Mouse (Mus musculus) heart, adult 8-10 months (tissue): ENCODE data around the gene Gtpbp2. TPM values are rescaled to one million over a fixed set of nuclear protein-coding genes. Genes with fewer than 3 reads are reported as not detected.

Experiments
- DNase-seq: peaks from one replicate; pipeline ENCODE4 v3.0.0; 2022; ENCODE audit warnings: low spot score
- total RNA-seq, 4 experiments: library from RNA; stranded (reverse); gene quantifications; 2 replicates each; pipeline ENCODE4 v1.2.4; 2022

The Gtpbp2 gene
- 10 to 100 TPM; 55.8 to 74.5 (median 59.0) TPM for total RNA-seq

DNA sequence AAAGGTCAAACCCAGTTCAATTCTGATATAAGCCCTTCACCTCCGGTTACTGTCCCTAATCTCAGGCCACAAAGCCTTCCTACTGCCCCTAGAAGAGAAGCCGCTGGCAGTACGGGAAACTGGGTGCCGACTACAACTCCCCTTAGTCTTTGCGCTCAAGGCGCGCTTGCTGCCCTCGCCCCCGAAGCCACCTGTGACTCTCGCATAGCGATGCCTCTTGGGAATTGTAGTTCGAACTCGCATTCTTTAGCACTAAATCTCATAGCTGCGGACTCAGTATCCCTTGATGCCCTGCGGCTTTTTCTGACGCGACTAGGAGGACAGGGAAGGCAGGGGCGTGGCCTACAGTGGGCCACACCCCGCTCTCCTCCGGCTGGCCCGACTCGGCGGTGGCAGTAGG, at the start of gene Gtpbp2:
TSS of gene Gtpbp2 (plus strand) at position 347 of the 400 bp plus-strand sequence.
- peak; percentile 99 for DNase-seq

DNA sequence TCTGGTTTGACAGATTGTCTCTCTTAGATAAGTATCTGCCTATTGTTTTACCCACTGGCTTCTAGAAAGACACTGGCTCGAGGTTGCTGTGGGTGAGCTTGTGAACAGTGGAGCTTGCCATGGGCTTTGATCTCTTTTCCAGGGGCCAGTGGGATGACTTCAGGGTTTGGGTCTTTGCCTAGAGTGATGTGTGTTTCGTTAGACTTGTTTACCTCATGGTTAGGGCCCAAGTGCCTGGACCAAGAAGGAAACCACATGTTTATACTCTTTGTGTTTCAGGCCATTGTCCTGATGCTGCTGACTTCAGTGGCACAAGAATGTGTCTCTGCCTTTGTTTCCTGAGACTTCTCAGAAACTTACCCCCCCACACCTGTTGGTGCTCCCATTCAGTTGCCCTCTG, 45.3 kb upstream of the Gtpbp2 start:
- peak; percentile 41 for DNase-seq

DNA sequence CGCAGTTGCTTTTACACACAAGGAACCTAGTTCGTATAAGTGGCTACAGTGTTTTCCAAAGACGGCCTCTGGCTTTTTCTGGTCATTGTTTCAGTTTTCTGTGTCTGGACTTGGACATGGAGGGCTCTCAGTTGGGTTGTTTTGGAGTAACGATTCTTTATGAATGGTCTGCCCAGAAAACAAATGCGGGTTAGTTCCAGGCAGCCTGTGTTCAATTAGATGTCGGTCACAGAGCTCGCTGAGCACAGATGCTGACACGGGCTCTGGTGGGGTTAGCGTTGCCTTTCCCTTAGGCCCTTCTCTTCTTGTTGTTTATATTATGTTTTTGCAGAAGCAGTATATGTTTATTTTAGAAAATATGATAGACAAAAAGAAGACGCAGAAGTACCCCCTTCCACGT, 44.7 kb upstream of the Gtpbp2 start:
- DNase-seq = no peak

DNA sequence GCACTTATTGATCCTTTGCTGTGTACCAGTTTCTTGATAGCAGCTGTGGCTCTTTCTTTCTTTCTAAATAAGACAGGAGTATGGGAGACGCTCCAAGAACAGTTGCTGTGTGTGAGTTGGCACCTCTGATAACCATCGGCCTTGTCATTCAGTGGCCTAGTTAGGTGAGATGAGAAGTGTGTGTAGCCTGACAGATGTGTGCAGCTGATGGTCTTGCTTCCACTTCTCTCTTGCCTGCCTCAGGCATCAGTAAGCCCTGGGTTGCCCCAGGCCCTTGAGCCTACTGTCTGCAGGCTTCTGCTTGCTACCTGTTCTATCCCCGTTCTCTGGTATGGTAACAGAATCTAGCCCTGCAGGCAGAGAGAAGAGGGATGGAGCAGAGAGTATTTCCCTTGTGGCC, 44.0 kb upstream of the Gtpbp2 start:
- no peak for DNase-seq

DNA sequence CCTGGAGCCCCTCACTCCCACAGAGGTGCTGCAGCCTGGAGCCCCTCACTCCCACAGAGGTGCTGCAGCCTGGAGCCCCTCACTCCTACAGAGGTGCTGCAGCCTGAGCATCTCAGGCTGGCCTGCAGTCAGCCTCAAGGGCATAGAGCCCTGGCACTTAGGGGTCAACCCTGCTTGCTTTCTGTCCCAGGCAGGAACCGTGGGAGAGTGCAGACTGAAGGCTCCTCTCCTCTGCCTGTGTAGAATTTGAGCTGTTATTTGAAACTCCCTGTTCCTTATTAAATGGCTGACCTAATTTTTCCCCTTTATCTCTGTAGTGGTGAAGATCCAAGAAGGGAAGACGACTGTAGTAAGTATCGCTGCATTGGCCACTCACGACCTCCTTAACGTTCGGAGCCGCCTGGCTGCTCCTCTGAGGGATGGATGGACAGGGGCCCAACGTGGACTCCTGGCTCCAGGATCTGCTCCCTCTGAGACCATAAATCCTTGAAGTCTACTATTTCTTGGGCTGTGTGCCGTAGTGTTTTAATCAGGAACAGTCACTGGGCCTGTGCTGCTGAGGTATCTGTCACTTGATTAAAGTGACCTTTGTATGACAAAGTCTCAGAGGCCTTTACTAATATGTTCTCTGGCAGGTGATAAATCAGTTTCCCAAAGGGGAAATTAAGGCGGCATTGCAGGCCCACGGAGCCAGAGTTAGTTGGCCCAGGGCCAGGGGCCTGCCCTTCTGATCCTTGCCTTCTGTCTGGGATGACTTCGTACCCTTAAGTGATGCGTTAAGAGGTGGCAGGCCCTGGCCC, 43.0 kb upstream of the Gtpbp2 start:
- DNase-seq = no peak

DNA sequence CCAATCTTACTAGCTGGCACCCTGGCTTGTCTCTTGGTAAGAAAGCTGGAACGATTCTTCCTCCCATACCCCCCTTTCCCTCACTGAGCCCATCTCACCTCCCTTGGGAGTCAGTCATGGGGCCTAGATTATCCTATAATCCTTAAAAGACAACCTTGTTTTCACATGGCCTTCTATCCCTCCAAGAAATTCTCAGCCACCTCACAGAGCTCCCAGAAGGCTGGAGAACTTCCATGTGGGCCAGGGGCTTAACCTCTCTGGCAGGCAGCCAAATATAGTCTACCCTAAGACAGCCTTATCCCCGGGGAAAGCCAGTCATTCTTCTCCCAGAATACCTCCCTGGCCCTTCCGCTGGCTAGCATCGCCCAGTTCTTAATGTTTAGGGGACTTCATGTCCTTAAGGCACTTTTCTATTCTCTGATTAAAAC, 42.4 kb upstream of the Gtpbp2 start:
- DNase-seq = no peak

DNA sequence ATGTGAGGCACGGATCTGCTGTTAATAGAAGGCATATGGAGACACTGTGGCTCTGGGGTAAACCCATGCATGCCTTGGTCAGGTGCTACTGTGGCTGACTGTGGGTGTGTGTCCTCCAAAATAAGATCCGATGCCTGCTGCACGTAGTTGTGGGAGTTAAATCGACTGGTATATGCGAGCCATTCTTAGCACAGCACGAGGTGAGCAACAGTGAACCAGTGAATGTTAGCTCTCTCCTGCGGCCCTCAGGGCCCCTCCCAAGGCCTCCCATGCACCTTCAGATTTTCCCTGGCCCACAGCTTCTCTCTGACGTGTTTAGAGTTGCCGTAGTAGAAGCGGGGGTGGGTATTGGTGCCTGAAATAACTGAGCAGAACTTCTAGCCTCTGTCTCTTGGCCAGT, 41.2 kb upstream of the Gtpbp2 start:
- DNase-seq = no peak

DNA sequence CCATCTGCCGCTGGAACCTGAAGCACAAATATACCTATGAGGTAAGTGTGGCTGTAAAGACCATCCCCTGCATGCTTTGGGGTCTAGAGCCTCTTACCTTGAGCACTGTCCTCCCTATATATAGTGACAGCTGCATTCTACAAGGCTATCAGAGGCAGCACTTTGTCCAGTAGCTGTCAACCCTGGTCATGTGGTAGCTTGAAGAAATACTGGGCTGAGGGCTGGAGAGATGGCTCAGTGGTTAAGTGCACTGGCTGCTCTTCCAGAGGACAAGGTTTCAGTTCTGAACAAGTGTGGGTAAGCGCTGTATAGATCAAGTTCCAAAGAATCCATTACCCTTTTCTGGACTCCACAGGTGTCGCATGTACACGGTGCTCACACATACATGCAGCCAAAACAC, 38.0 kb upstream of the Gtpbp2 start:
- no peak for DNase-seq

DNA sequence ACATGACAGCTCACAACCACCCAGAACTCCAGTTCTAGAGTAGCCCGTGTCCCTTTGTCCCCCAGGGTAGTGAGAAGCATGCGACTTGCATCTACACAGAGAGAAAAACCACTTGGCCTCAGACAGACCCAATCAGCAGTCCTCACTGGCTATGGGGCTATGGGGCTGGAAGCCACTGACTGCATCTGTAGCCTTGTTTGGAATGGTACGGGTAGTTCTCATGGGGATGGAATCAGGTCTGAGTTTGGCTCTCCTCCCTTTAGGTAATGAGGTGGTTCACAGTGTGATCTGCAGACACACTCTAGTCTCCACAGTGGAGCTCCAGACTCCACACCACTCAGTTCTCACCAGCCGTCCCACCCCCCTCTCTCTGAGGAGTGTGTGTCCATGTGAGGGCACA, 37.5 kb upstream of the Gtpbp2 start:
- peak; percentile 33 for DNase-seq

DNA sequence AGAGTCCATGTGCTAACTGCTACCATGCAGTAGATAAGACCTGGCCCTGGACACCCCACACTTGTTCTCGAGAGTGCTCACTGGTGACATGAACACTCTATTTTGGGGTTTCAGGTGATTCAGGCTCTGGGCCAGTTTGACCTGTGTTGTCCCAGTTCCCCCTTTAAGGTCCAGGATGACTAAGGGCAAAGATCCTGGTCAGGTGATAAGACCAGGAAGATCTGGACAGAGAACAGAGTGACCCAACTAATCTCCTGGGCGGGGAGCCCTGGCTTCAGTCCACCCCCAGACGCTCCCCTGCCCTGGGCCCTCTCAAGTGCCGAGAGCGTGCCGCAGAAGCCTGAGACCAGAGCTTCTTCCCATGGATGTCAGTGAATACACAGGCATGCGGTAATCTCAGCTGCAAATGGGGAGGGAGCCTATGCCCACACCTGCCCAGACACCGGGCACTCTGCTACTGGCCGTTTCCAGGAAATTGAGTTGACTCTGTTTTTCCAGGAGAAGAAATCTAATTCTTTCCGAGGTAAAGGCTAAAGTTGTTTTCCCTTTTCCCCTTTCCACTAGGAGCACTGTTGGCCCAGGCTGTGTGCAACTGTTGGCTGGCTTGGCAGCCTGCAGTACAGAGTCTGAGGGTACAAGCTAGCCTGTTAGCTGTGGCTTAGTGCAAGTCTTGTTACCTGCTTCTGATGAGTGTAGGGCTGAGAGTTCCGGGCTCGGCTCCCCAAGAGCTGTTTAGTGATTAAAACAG, 36.7 kb upstream of the Gtpbp2 start:
- DNase-seq = peak; percentile 75

DNA sequence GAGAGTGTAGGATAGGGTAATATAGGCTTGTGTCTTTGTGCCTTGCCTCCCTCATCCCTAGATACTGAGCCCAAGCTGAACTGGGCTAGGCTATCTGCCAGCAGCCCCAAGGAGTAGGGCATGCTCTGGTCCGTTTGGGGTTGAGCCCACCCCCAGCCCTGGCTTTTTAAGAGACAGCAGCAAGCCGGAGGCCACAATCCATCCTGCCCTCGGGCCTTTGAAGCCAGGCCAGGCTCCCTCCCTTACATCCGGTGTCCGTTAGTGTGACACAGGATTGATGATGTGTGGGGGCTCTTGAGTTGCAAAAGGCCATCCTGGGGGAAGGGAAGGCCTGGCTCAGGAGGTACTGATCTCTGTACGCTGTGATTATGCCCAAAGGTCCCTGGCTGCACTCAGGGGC, 34.2 kb upstream of the Gtpbp2 start:
- no peak for DNase-seq

DNA sequence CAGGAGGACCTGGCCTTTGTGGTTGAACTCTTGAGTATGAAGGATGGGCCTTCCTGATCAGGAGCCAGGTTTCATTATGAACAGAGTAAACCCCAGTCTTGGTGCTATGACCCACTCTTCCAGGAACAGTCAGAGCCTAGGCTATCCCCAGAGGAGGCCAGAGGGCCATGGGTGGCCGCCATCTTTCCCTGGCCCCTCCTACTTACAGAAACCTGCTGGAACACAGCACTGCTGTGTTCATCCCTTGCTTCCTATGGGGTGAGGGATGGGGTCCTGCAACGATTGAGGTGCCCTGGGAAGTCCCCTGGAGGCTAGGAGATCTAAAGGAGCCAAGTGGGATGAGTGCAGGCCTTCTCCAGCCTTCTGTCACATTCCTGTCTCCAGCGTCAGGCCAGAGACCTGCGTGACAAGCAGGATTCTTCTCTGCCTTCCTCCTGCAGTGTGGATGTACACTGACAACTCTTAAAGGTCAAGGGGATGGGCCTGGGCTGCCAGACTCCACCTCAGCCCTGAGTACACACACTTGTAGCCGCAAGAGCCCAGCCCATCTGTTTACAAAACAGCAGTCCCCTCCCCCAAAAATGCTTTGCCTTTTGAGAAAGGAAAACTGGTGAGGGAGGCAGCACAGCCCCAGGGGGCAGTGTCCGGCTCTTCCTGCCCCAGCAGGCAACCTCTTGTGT, 32.9 kb upstream of the Gtpbp2 start:
- DNase-seq = no peak

DNA sequence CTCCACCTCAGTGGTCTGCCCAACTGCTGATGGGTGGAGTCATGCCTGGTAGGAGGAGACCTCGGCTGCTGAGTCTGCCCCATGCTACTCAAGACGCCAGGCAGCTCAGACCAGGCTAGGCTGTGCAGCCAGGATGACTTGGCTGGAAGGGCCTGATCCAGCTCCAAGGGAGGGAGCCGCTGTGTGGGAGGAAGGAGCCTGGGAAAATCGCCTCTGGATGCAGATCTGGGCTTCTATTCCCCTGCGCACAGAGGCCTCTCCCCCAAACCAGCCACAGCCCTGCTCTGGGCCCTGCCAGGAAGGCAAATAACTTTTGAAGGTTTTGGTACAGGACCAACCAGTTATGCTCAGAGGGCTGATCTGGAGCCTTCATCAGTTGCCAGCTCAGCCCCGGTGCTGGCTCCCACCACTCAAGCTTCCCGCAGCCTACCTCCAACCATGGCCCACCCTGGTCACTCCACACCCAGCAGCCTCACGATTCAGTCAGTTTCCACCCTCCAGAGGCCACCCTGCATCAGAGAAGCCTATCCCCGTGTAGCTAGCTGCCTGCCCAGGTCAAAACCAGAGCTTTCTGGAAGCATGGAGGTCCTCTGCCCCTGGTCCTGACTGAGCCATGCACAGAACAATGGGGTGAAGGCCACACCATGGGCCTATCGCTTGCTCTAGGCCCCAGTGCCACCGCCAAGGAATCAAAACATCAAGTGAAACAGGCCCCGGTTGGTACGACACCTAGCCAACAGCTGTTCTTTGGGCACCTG, 30.9 kb upstream of the Gtpbp2 start:
- DNase-seq = peak; percentile 71

DNA sequence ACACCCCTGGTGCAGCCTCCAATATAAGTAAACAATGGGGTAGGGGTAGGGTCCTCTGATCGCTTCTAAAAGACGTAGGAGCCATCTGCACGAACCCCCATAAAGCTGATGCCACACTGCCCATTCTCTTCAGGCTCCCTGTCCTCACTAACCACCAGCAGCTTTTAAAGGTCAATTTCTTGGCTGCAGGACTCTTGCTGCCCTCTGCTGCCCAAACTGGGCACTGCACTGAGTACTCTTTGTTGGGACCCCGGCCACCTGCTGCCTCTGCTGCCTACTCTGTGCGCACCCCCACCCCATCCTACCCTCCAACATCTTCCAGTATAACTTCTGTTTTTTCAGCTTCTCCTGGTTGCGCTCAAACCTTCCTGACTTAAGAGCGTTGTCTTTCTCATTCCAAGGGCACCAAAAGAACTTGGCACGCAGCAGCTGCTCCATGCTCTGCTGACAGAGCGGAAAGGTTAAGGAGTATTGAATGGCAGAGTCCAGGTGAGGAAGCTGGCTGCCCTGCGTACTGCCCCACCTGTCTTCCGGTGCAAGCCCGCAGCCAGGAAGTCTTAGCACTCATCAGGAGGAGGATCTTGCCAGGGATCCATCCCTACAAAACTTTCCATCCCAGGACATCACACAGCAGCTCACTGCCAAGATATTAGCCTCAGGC, 28.6 kb upstream of the Gtpbp2 start:
- peak; percentile 75 for DNase-seq

DNA sequence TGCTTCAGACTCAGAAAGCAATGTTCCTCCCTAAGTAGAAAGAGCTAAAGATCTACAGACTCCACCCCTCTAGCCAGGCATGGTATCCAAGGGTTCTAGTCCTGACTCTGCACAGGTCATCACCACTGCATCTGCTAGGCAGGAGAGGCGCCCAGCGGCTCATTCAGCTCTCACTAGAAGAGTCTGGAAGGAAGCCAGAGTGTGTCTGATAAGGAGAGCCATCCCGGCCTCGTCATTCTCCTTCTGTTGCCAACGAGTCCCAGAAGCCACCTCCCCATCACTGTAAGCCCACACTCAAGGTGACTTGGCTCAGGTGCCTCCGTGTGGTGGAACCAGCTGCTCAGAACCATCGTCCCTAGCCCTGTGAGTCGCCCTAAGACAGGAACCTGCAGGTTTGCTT, 28.0 kb upstream of the Gtpbp2 start:
- no peak for DNase-seq

DNA sequence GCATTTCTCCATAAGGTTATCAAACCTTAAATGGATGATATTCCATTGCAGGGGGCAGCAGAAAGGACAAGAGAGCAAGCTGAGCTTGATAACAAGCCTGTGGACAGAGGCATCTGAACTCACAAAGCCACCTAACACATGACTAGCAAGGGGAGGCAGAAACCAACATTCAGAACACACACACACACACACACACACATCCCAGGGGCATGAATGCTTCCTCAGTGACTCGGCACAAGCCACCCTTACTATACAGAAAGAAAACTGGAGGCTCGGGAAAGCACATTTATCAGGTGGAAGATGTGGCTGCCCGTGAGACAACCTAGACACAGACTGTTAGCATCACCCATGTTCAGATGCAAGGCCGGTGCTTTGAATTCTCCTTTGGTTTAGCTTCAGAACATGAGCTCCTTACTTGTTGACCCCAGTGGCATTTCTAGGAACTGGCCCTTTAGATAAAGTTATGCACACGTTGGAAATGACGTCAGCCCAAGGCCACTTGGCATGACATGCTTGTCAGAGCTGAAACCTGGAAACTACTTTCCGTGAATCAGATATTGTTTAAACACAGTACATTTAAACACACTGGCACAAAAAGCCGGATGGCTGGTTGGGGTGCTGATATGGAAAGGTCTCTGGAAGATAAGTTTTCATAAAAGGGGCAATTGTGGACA, 22.1 kb upstream of the Gtpbp2 start:
- DNase-seq = no peak

DNA sequence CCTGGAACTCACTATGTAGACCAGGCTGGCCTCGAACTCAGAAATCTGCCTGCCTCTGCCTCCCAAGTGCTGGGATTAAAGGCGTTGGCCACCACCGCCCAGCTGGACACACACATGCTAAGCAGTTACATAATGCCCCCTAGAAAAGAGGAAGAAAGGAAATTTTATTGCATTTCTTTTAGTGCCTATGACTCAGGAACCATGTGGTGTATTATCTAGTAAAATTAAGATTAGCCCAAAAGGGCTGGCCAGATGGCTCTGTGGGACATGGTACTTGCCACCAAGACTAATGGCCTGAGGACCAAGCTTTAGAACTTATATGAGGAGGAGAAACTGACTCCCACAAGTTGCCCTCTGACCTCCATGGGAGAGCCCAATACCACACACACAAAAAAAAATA, 21.0 kb upstream of the Gtpbp2 start:
- no peak for DNase-seq

DNA sequence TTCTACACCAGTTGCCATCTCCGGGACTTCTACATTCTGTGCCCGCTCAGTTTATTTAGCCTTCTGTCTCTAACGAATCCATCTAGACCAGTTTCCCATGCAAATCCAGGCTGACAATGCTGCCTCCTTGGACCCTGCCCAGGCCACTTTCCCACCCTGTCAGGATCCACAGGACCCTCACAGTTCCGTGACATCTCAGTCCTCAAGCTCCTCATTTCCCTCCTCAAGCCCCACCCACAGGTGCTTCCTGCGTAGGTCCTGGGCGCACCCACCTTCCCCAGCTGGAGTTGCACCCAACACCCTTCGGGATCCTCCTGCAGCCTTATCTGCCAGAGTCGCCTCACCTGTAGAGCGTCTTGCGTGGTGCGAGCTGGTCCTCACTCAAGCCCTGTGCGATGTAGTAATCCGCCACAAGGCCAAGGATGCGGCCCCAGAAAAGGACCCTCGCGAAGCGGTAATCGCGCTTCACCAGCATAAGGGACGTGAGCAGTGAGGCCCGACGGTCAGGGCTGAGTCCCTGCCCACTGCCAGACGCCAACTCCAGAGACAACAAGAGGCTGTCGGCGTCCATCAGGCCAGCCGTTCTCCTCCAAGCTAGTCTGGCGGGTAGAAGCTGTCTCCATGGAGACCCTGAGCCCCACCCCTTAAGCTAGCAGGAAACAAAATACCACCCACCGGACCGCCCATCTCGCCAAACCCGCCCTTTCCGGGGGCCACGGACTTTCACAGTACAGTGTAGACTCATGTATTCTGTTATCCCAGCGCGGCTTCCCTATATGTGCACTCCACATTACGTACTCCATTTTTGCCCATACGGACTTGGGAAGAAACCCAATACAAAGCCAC, 17.0 kb upstream of the Gtpbp2 start, which contains the start of gene Rsph9:
TSS of gene Rsph9 (minus strand) at position 639 of the 846 bp plus-strand sequence.
- peak; percentile 88 for DNase-seq
